Mouse (Mus musculus): ENCODE measurements around the gene Apba1.

- TF ChIP-seq CTCF (IDR thresholded peaks at IDR 0.05; ENCODE audit: control insufficient read depth, insufficient read depth, low read length) (no peak), POLR2A (IDR thresholded peaks at IDR 0.05; ENCODE audit: borderline replicate concordance, control insufficient read depth, low read depth, low read length) (no peak)
These were observed 198.9 kb downstream of the Apba1 start for GRCm38 (mm10) chr19:23957563-23957962.

Measured in bone marrow, adult 2 months (tissue).